Mouse (Mus musculus): Measurements from ENCODE around the gene Itprip. TPM values are rescaled to one million over a fixed set of nuclear protein-coding genes. Genes with fewer than 3 reads are reported as not detected.
A peak's percentile ranks its signal among the peaks of the same experiment; 100 is the strongest.

Gene Itprip
- polyA plus RNA-seq, 1 experiment from 2014 or later = 18.9 TPM

GRCm38 (mm10) chr19:47934636-47935238 is 15.6 kb upstream of the Itprip start:
- 71% methylated on average over 16 of the region's 16 CpGs for WGBS

GRCm38 (mm10) chr19:47934146-47934545 is 15.0 kb upstream of the Itprip start:
- no peak overlapping the region for H3K27ac ChIP-seq (replicated peaks)
- no peak overlapping the region for H3K9ac ChIP-seq (replicated peaks)
- no peak for ATAC-seq (ENCODE audit: low FRiP score, low read depth)
- H3K4me2 ChIP-seq (replicated peaks) = no peak overlapping the region
- H3K4me1 ChIP-seq = peaks cover 8% of the 10 kb centered on the region; the same call in 1 of the 2 replicates
- H3K9me3 ChIP-seq = no peaks in the 10 kb centered on the region
- H3K4me3 ChIP-seq = no peak overlapping the region
- WGBS = 94% methylated on average over 8 of the region's 8 CpGs
- H3K27me3 ChIP-seq = no peaks in the 10 kb centered on the region
- H3K36me3 ChIP-seq = no peaks in the 10 kb centered on the region

More at GRCm38 (mm10) chr19:47934636-47935238, 15.6 kb upstream of the Itprip start:
- no peak overlapping the region for H3K4me3 ChIP-seq
- no peaks in the 10 kb centered on the region for H3K9me3 ChIP-seq
- no peak overlapping the region for H3K4me2 ChIP-seq (replicated peaks)
- H3K4me1 ChIP-seq = peaks cover 8% of the 10 kb centered on the region; the same call in 1 of the 2 replicates
- H3K9ac ChIP-seq (replicated peaks) = no peak overlapping the region
- H3K36me3 ChIP-seq = no peaks in the 10 kb centered on the region
- ATAC-seq (ENCODE audit: low FRiP score, low read depth) = no peak
- H3K27ac ChIP-seq (replicated peaks) = no peak overlapping the region
- peaks cover under 1% of the 10 kb centered on the region; the same call in 1 of the 2 replicates for H3K27me3 ChIP-seq

GRCm38 (mm10) chr19:47931982-47932638 is 13.0 kb upstream of the Itprip start:
- no peaks in the 10 kb centered on the region for H3K36me3 ChIP-seq
- no peak overlapping the region for H3K4me2 ChIP-seq (replicated peaks)
- H3K9ac ChIP-seq (replicated peaks) = no peak overlapping the region
- 0 out of 2 replicates have a peak, but pooled peaks cover 4% of the 10 kb centered on the region for H3K4me1 ChIP-seq
- ATAC-seq (ENCODE audit: low FRiP score, low read depth) = peak; percentile 78; the same call in 1 of the 2 replicates
- H3K4me3 ChIP-seq = no peak overlapping the region
- 41% methylated on average over 7 of the region's 7 CpGs for WGBS
- no peak overlapping the region for H3K27ac ChIP-seq (replicated peaks)
- H3K27me3 ChIP-seq = no peaks in the 10 kb centered on the region
- no peaks in the 10 kb centered on the region for H3K9me3 ChIP-seq

- no peak for ATAC-seq (ENCODE audit: low FRiP score, low read depth)
- Histone ChIP-seq H3K4me2 (replicated peaks) (no peak overlapping the region), H3K27me3 (no peaks in the 10 kb centered on the region), H3K4me3 (no peak overlapping the region), H3K9me3 (no peaks in the 10 kb centered on the region), H3K36me3 (no peaks in the 10 kb centered on the region), H3K27ac (replicated peaks) (no peak overlapping the region), H3K4me1 (no peaks in the 10 kb centered on the region), H3K9ac (replicated peaks) (no peak overlapping the region)
- WGBS = 89% methylated on average over 4 of the region's 4 CpGs
Measured at GRCm38 (mm10) chr19:47929043-47929442, 9.9 kb upstream of the Itprip start.

GRCm38 (mm10) chr19:47927032-47927431 is 7.9 kb upstream of the Itprip start:
- Histone ChIP-seq H3K36me3 (no peaks in the 10 kb centered on the region), H3K9me3 (no peaks in the 10 kb centered on the region), H3K27me3 (no peaks in the 10 kb centered on the region), H3K27ac (replicated peaks) (no peak overlapping the region), H3K4me1 (no peaks in the 10 kb centered on the region), H3K9ac (replicated peaks) (no peak overlapping the region), H3K4me2 (replicated peaks) (no peak overlapping the region), H3K4me3 (no peak overlapping the region)
- no peak for ATAC-seq (ENCODE audit: low FRiP score, low read depth)
- 94% methylated on average over 2 of the region's 2 CpGs for WGBS

- Histone ChIP-seq H3K9me3 (no peaks in the 10 kb centered on the region), H3K27ac (replicated peaks) (no peak overlapping the region), H3K4me2 (replicated peaks) (no peak overlapping the region), H3K36me3 (no peaks in the 10 kb centered on the region), H3K27me3 (no peaks in the 10 kb centered on the region), H3K4me3 (no peak overlapping the region), H3K9ac (replicated peaks) (no peak overlapping the region), H3K4me1 (no peaks in the 10 kb centered on the region)
- no peak for ATAC-seq (ENCODE audit: low FRiP score, low read depth)
- WGBS = 85% methylated on average over 7 of the region's 7 CpGs
Measured at GRCm38 (mm10) chr19:47925819-47926218, 6.7 kb upstream of the Itprip start.

GRCm38 (mm10) chr19:47919966-47920375 is 872 bp upstream of the Itprip start:
- Histone ChIP-seq H3K4me2 (replicated peaks) (peak overlapping the region; percentile 81), H3K27ac (replicated peaks) (peak overlapping the region; percentile 87; the same call in 1 of the 2 replicates), H3K9me3 (no peaks in the 10 kb centered on the region), H3K4me1 (peaks cover 29% of the 10 kb centered on the region), H3K4me3 (peak overlapping the region; percentile 78), H3K27me3 (no peaks in the 10 kb centered on the region), H3K36me3 (no peaks in the 10 kb centered on the region), H3K9ac (replicated peaks) (no peak overlapping the region)
- WGBS = 10% methylated on average over 8 of the region's 8 CpGs
- ATAC-seq (ENCODE audit: low FRiP score, low read depth) = peak; percentile 10; the same call in 1 of the 2 replicates

- no peaks in the 10 kb centered on the region for H3K27me3 ChIP-seq
- no peaks in the 10 kb centered on the region for H3K36me3 ChIP-seq
- no peaks in the 10 kb centered on the region for H3K9me3 ChIP-seq
- peak overlapping the region; percentile 81 for H3K4me2 ChIP-seq (replicated peaks)
- H3K4me3 ChIP-seq = peak overlapping the region; percentile 78
- H3K4me1 ChIP-seq = peaks cover 29% of the 10 kb centered on the region
- H3K9ac ChIP-seq (replicated peaks) = peak overlapping the region; percentile 92
- under 1% methylated on average over 29 of the region's 29 CpGs for WGBS
- ATAC-seq (ENCODE audit: low FRiP score, low read depth) = peak; percentile 31
- H3K27ac ChIP-seq (replicated peaks) = peak overlapping the region; percentile 87
Measured at GRCm38 (mm10) chr19:47918455-47919101, 521 bp downstream of the Itprip start.

GRCm38 (mm10) chr19:47918016-47918415 is 1.1 kb downstream of the Itprip start:
- no peaks in the 10 kb centered on the region for H3K9me3 ChIP-seq
- peaks cover 29% of the 10 kb centered on the region for H3K4me1 ChIP-seq
- H3K9ac ChIP-seq (replicated peaks) = peak overlapping the region; percentile 92; the same call in 1 of the 2 replicates
- H3K4me2 ChIP-seq (replicated peaks) = peak overlapping the region; percentile 81
- no peak for ATAC-seq (ENCODE audit: low FRiP score, low read depth)
- H3K27ac ChIP-seq (replicated peaks) = no peak overlapping the region; the same call in 1 of the 2 replicates
- no peaks in the 10 kb centered on the region for H3K27me3 ChIP-seq
- H3K4me3 ChIP-seq = peak overlapping the region; percentile 78
- WGBS = 17% methylated on average over 9 of the region's 9 CpGs
- H3K36me3 ChIP-seq = no peaks in the 10 kb centered on the region

- ATAC-seq (ENCODE audit: low FRiP score, low read depth) = no peak
- Histone ChIP-seq H3K4me1 (peaks cover 29% of the 10 kb centered on the region), H3K4me3 (peak overlapping the region; percentile 78), H3K27ac (replicated peaks) (no peak overlapping the region), H3K9me3 (no peaks in the 10 kb centered on the region), H3K9ac (replicated peaks) (peak overlapping the region; percentile 92; the same call in 1 of the 2 replicates), H3K4me2 (replicated peaks) (peak overlapping the region; percentile 81), H3K36me3 (no peaks in the 10 kb centered on the region), H3K27me3 (no peaks in the 10 kb centered on the region)
- 11% methylated on average over 4 of the region's 4 CpGs for WGBS
Measured at GRCm38 (mm10) chr19:47917396-47917795, 1.7 kb downstream of the Itprip start.

- H3K36me3 ChIP-seq = no peaks in the 10 kb centered on the region
Measured at GRCm38 (mm10) chr19:47915251-47915650, 3.8 kb downstream of the Itprip start.

GRCm38 (mm10) chr19:47914191-47914590 is 4.9 kb downstream of the Itprip start:
- H3K36me3 ChIP-seq = no peaks in the 10 kb centered on the region
- H3K4me1 ChIP-seq = peaks cover 43% of the 10 kb centered on the region
- no peak overlapping the region for H3K4me2 ChIP-seq (replicated peaks)
- no peaks in the 10 kb centered on the region for H3K27me3 ChIP-seq
- no peak for ATAC-seq (ENCODE audit: low FRiP score, low read depth)
- no peak overlapping the region for H3K27ac ChIP-seq (replicated peaks)
- 94% methylated on average over 4 of the region's 4 CpGs for WGBS
- no peaks in the 10 kb centered on the region for H3K9me3 ChIP-seq
- H3K4me3 ChIP-seq = no peak overlapping the region
- H3K9ac ChIP-seq (replicated peaks) = no peak overlapping the region

More at GRCm38 (mm10) chr19:47915251-47915650, 3.8 kb downstream of the Itprip start:
- Histone ChIP-seq H3K27ac (replicated peaks) (no peak overlapping the region), H3K27me3 (no peaks in the 10 kb centered on the region), H3K9me3 (no peaks in the 10 kb centered on the region), H3K4me2 (replicated peaks) (no peak overlapping the region), H3K9ac (replicated peaks) (no peak overlapping the region), H3K4me3 (no peak overlapping the region), H3K4me1 (peaks cover 38% of the 10 kb centered on the region)
- WGBS = 77% methylated on average over 4 of the region's 4 CpGs
- no peak for ATAC-seq (ENCODE audit: low FRiP score, low read depth)
